Mouse (Mus musculus) bone marrow, adult 2 months (tissue): ENCODE results near the gene Shisa9.

Experiments
- CTCF ChIP-seq: fragments of 200-500 bp; IDR thresholded peaks from 2 replicates; pipeline ENCODE4 v1.5.1; 2011; ENCODE audit warnings: low read length, control low read depth; ENCODE audit not compliant: control insufficient read depth, insufficient read depth
- POLR2A ChIP-seq: fragments of 200-500 bp; IDR thresholded peaks from 2 replicates; pipeline ENCODE4 v1.6.1; 2011; ENCODE audit warnings: low read depth, mild to moderate bottlenecking, control low read depth, low read length, borderline replicate concordance; ENCODE audit not compliant: control insufficient read depth

DNA sequence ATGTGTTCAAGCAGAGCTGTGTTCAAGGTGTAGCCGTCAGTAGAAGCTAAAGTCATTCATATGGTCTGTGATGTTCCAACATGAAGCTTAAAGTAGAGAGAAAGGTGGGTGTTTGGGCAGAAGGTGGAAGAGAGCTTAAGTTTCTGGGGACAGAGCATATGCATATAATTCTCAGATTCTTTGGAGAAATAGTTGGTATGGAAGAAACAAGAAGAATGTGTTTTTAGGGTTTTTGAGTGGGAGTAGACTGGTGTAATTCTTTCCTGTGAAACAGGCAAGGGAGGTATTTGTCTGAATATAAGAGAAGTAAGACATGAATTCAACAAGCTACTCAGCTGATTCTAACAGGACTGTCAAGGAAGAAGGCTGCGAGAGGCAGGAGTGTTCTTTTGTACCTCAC, 225.9 kb downstream of the Shisa9 start:
- TF ChIP-seq POLR2A (no peak), CTCF (no peak)
